Mouse (Mus musculus) megakaryocyte progenitor cell, adult 5-6 weeks (primary cell): ENCODE results near the gene Foxp2. TPM values are rescaled to one million over a fixed set of nuclear protein-coding genes. Genes with fewer than 3 reads are reported as not detected.

Experiments used
- ATAC-seq: replicated peaks from 2 replicates; pipeline ENCODE4 v1.8.0; 2016; ENCODE audit warnings: mild to moderate bottlenecking, moderate TSS enrichment, inconsistent platforms; ENCODE audit not compliant: poor library complexity
- total RNA-seq, 2 experiments: library from RNA; stranded (forward) in 1 of 2; stranded (reverse) in 1 of 2; fragments of 157-497, 149-512 nt in 1 of 2; fragments of 200-1000 nt in 1 of 2; gene quantifications; 2 replicates each; pipeline versions ENCODE4 v1.2.3 to v1.2.4; 2015 to 2017

Foxp2 gene
- total RNA-seq, 2 experiments from 2014 or later = not detected

DNA sequence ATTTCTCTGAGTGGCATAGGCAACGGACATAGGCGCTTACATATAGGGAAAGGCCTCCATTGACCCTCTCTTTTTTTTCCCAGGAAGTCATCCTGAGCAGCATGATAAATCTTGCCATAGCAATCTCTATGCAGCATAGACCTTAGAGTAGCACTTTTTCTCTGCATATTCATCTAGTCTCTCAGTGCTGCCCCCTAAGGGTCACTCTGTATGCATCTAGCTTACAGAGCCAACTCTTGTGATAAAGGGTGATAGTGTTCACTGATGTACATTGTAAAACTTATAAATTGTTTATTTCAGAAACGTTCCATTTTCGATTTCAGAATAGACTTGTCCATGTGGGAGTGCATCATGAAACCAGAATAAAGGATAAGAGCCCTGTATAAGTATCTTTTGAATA lies 454.7 kb downstream of the Foxp2 start:
- no peak for ATAC-seq

DNA sequence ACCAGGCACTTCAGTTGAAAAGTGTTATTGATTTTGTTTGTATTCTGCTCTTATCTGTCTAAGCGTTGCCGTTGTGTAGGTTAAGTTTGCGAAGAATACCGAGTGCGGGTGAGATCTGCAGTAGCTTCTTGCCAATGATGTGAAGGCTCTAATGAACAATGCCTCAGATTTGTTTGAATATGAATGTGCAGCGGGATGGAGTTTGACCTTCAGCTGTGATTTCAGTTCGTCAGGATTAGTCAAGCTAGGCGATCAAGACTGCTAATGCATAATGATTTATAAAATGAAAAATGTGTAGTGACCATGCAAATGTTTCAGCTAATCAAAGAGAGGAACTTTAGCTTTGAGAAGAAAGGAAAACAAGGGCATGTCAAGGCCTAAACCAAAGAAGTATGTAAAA lies 469.1 kb downstream of the Foxp2 start:
- no peak for ATAC-seq

DNA sequence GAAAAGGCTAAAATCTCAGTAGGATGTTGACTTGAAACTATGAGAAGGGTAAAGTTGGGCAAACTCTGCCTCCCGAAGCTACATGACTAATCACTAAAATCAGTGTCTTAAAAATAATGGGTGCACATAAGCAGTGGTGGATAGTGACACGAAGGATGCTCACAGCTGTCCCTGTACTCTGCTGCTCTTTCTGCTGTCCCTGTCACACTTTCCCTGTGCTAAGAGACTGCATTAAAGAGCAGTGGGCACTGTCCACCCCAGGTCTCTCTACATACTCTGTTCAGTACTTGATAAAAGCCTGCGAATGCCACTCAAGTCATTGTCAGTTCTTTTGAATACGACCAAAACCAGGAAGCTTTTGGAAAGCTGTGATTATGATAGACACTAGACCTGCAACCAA lies 469.7 kb downstream of the Foxp2 start:
- ATAC-seq = no peak

- ATAC-seq = no peak
These were observed 472.5 kb downstream of the Foxp2 start for GRCm38 (mm10) chr6:15373621-15374020.

- ATAC-seq = no peak
These were observed 477.1 kb downstream of the Foxp2 start for GRCm38 (mm10) chr6:15378261-15378660.

- ATAC-seq = no peak
These were observed 495.3 kb downstream of the Foxp2 start for GRCm38 (mm10) chr6:15396462-15396861.

- no peak for ATAC-seq
These were observed 496.3 kb downstream of the Foxp2 start for GRCm38 (mm10) chr6:15397485-15397884.

- ATAC-seq = no peak
These were observed 500.0 kb downstream of the Foxp2 start for GRCm38 (mm10) chr6:15401138-15401537.

GRCm38 (mm10) chr6:15402026-15402425 lies 500.9 kb downstream of the Foxp2 start:
- ATAC-seq = no peak

DNA sequence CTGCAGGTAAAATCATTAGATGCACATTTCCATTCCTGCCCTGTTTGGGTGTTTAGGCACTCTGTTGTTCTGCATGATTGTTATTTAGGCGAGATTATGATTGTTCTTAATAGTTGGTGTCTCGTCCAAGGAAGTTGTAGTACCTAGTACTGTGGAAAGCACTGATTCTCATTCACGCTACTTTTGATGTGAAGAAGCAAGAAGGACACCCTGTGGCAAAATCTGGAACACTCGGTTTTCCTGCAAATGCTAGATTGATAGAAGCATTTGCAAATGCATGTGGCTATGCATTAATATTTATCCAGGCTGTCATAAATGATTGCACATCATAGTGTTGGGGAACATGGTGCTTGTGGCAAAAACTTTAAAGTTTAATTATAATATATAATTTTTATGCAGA lies 514.0 kb downstream of the Foxp2 start:
- no peak for ATAC-seq

DNA sequence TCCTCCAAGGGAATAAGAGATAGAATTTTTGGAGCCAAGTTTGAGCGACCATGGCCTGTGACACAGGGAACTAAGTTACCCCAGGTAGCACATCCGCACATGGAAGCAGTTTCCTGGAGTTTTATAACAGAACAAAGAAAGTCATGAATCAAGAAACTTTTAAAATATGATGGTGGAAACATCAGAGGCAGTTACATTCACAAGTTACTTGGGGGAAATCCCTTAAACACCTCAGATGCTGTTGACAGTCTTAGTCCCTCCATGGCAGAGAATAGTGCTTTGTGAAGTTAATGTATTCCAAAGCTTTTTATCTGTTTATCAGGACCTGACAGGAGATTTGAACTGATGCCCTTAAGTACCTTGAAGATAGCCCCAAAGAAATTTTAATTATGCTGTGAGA lies 558.6 kb downstream of the Foxp2 start:
- no peak for ATAC-seq

GRCm38 (mm10) chr6:15463390-15463789 lies 562.2 kb downstream of the Foxp2 start:
- peak; percentile 97 for ATAC-seq

DNA sequence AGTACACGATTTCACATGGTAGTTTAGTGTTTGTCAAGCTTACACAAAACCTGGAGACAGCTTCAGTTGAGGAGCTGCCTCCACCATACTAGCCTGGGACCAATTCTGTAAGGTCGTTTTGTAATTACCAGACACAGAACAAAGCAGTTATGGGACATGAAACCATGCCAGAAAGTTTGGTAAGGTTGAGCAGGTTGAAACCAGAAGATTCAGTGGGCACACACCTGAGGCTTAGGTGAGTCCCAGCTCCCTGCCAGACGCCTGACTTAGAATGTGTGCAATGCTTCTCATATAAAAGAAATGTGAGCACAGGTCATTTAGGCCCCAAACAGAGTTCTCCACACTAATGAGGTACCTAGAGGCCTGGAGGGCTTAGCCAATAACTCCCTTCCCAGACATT lies 564.3 kb downstream of the Foxp2 start:
- ATAC-seq = no peak

- no peak for ATAC-seq
These were observed 565.5 kb downstream of the Foxp2 start for GRCm38 (mm10) chr6:15466634-15467033.

- no peak for ATAC-seq
These were observed 585.8 kb downstream of the Foxp2 start for GRCm38 (mm10) chr6:15486909-15487308.

Other genes starting within 250 kb of the Foxp2 start
- not detected in 2 replicates for gene Ppp1r3a, start 146.1 kb upstream of the Foxp2 start, total RNA-seq (2015)
- gene Ppp1r3a, start 146.1 kb upstream of the Foxp2 start, total RNA-seq (2017) = not detected in 2 replicates